Mouse (Mus musculus): ENCODE data around the gene Tbc1d2. TPM values are rescaled to one million over a fixed set of nuclear protein-coding genes. Genes with fewer than 3 reads are reported as not detected.
"Not testable (repeated sequence)": the region's sequence is repeated elsewhere in the genome, so short reads cannot be mapped to it uniquely, and the experiment has no call there.

Tbc1d2 gene
- polyA plus RNA-seq, 1 experiment = 3.0 TPM

GRCm38 (mm10) chr4:46581577-46581976 is 68.4 kb downstream of the Tbc1d2 start:
- 95% methylated on average over 22 of the region's 22 CpGs for WGBS
- not testable (repeated sequence) for DNase-seq; H3K27me3 ChIP-seq (ENCODE audit: control insufficient read depth, insufficient read depth, low read length); H3K4me3 ChIP-seq (replicated peaks; ENCODE audit: insufficient read depth, low read depth, low read length); H3K27ac ChIP-seq (ENCODE audit: insufficient read depth, low read length); H3K4me1 ChIP-seq (ENCODE audit: control insufficient read depth, insufficient read depth, low read length)

- 90% methylated on average over 15 of the region's 15 CpGs for WGBS
- not testable (repeated sequence) for H3K4me3 ChIP-seq (replicated peaks; ENCODE audit: insufficient read depth, low read depth, low read length); H3K27me3 ChIP-seq (ENCODE audit: control insufficient read depth, insufficient read depth, low read length); H3K27ac ChIP-seq (ENCODE audit: insufficient read depth, low read length); H3K4me1 ChIP-seq (ENCODE audit: control insufficient read depth, insufficient read depth, low read length); DNase-seq
Measured at GRCm38 (mm10) chr4:46580799-46581243, 69.2 kb downstream of the Tbc1d2 start.

- not testable (repeated sequence) for H3K27ac ChIP-seq (ENCODE audit: insufficient read depth, low read length); DNase-seq; H3K4me1 ChIP-seq (ENCODE audit: control insufficient read depth, insufficient read depth, low read length); H3K27me3 ChIP-seq (ENCODE audit: control insufficient read depth, insufficient read depth, low read length); H3K4me3 ChIP-seq (replicated peaks; ENCODE audit: insufficient read depth, low read depth, low read length)
- WGBS = 96% methylated on average over 8 of the region's 8 CpGs
Measured at GRCm38 (mm10) chr4:46578796-46579346, 71.1 kb downstream of the Tbc1d2 start.

- TF ChIP-seq CTCF (IDR thresholded peaks at IDR 0.05; ENCODE audit: borderline replicate concordance, insufficient read depth, low read depth, low read length) = no peak
- no peak for TF ChIP-seq POLR2A (IDR thresholded peaks at IDR 0.05; ENCODE audit: borderline replicate concordance, insufficient read depth, low read length)
- WGBS = 56% methylated on average over 1 of the region's 1 CpGs
Measured at GRCm38 (mm10) chr4:46578228-46578627, 71.8 kb downstream of the Tbc1d2 start.

GRCm38 (mm10) chr4:46575509-46576284 is 74.3 kb downstream of the Tbc1d2 start:
- H3K27me3 ChIP-seq (ENCODE audit: control insufficient read depth, insufficient read depth, low read length); H3K4me3 ChIP-seq (replicated peaks; ENCODE audit: insufficient read depth, low read depth, low read length); H3K27ac ChIP-seq (ENCODE audit: insufficient read depth, low read length); DNase-seq: not testable (repeated sequence)
- 87% methylated on average over 6 of the region's 10 CpGs for WGBS
- H3K4me1 ChIP-seq (ENCODE audit: control insufficient read depth, insufficient read depth, low read length) = peaks cover 15% of the 10 kb centered on the region

More at GRCm38 (mm10) chr4:46578228-46578627, 71.8 kb downstream of the Tbc1d2 start:
- Histone ChIP-seq H3K27ac (ENCODE audit: insufficient read depth, low read length) (no peak overlapping the region), H3K4me1 (ENCODE audit: control insufficient read depth, insufficient read depth, low read length) (peaks cover 15% of the 10 kb centered on the region), H3K27me3 (ENCODE audit: control insufficient read depth, insufficient read depth, low read length) (no peaks in the 10 kb centered on the region), H3K4me3 (replicated peaks; ENCODE audit: insufficient read depth, low read depth, low read length) (no peak overlapping the region)
- DNase-seq = no peak

- no peaks in the 10 kb centered on the region for H3K27me3 ChIP-seq (ENCODE audit: control insufficient read depth, insufficient read depth, low read length)
- H3K4me3 ChIP-seq (replicated peaks; ENCODE audit: insufficient read depth, low read depth, low read length) = no peak overlapping the region
- H3K4me1 ChIP-seq (ENCODE audit: control insufficient read depth, insufficient read depth, low read length) = peaks cover 19% of the 10 kb centered on the region
- DNase-seq = no peak
- TF ChIP-seq POLR2A (IDR thresholded peaks at IDR 0.05; ENCODE audit: borderline replicate concordance, insufficient read depth, low read length) = no peak
- WGBS = 67% methylated on average over 12 of the region's 12 CpGs
- no peak overlapping the region for H3K27ac ChIP-seq (ENCODE audit: insufficient read depth, low read length)
Measured at GRCm38 (mm10) chr4:46574841-46575240, 75.2 kb downstream of the Tbc1d2 start.

- peak; percentile 43 to 66 for DNase-seq
Measured at GRCm38 (mm10) chr4:46574024-46574753, 75.8 kb downstream of the Tbc1d2 start.

GRCm38 (mm10) chr4:46572616-46573015 is 77.4 kb downstream of the Tbc1d2 start:
- no peaks in the 10 kb centered on the region for H3K27me3 ChIP-seq (ENCODE audit: control insufficient read depth, insufficient read depth, low read length)
- WGBS = 88% methylated on average over 4 of the region's 4 CpGs
- H3K4me1 ChIP-seq (ENCODE audit: control insufficient read depth, insufficient read depth, low read length) = peaks cover 33% of the 10 kb centered on the region
- H3K4me3 ChIP-seq (replicated peaks; ENCODE audit: insufficient read depth, low read depth, low read length) = no peak overlapping the region
- DNase-seq = peak in 1 of 2 experiments; percentile 5
- no peak for TF ChIP-seq CTCF (IDR thresholded peaks at IDR 0.05; ENCODE audit: borderline replicate concordance, insufficient read depth, low read depth, low read length)
- no peak overlapping the region for H3K27ac ChIP-seq (ENCODE audit: insufficient read depth, low read length)

More at GRCm38 (mm10) chr4:46574024-46574753, 75.8 kb downstream of the Tbc1d2 start:
- 41% methylated on average over 9 of the region's 9 CpGs for WGBS
- Histone ChIP-seq H3K27me3 (ENCODE audit: control insufficient read depth, insufficient read depth, low read length) (no peaks in the 10 kb centered on the region), H3K4me1 (ENCODE audit: control insufficient read depth, insufficient read depth, low read length) (peaks cover 26% of the 10 kb centered on the region), H3K27ac (ENCODE audit: insufficient read depth, low read length) (no peak overlapping the region), H3K4me3 (replicated peaks; ENCODE audit: insufficient read depth, low read depth, low read length) (no peak overlapping the region)
- TF ChIP-seq CTCF (IDR thresholded peaks at IDR 0.05; ENCODE audit: borderline replicate concordance, insufficient read depth, low read depth, low read length) = no peak
- no peak for TF ChIP-seq POLR2A (IDR thresholded peaks at IDR 0.05; ENCODE audit: borderline replicate concordance, insufficient read depth, low read length)
